Mouse (Mus musculus) liver, embryonic 16.5 days (tissue): ENCODE measurements at regions not wholly inside any gene's neighbourhood (a gene's known extent, or its start where the extent isn't known, plus 50 kb on each side); places are given as distances from the start of the nearest gene placed in this dataset.

ENCODE experiments used
- ATAC-seq: fragments of 200-750 bp; cut with Nextera tagmentation; 2 replicates; pipeline ENCODE4 v1.8.0; 2017; ENCODE audit warnings: low read depth, mild to moderate bottlenecking, moderate number of reproducible peaks, moderate library complexity
- H3K27ac ChIP-seq: fragments of 300-500 bp; sonication (generic); 2 replicates; pipeline ENCODE4 v1.5.1; 2014; ENCODE audit warnings: mild to moderate bottlenecking, low read length
- H3K27me3 ChIP-seq: fragments of 300-500 bp; sonication (generic); 2 replicates; pipeline ENCODE4 v1.6.1; 2014; ENCODE audit warnings: low read depth, low read length, mixed read lengths; ENCODE audit not compliant: control insufficient read depth, insufficient read depth
- H3K36me3 ChIP-seq: fragments of 300-500 bp; sonication (generic); 2 replicates; pipeline ENCODE4 v1.6.1; 2014; ENCODE audit warnings: mild to moderate bottlenecking; ENCODE audit not compliant: control insufficient read depth, insufficient read depth
- H3K4me1 ChIP-seq: fragments of 300-500 bp; sonication (generic); 2 replicates; pipeline ENCODE4 v1.6.1; 2014; ENCODE audit warnings: low read depth, low read length, mixed read lengths; ENCODE audit not compliant: control insufficient read depth
- H3K4me2 ChIP-seq: fragments of 300-500 bp; sonication (generic); 2 replicates; pipeline ENCODE4 v1.6.1; 2014; ENCODE audit warnings: low read depth, low read length, mixed read lengths
- H3K4me3 ChIP-seq: fragments of 300-500 bp; sonication (generic); 2 replicates; pipeline ENCODE4 v1.5.1; 2014; ENCODE audit warnings: low read depth, mild to moderate bottlenecking, low read length
- H3K9ac ChIP-seq: fragments of 300-500 bp; sonication (generic); 2 replicates; pipeline ENCODE4 v1.6.1; 2014; ENCODE audit warnings: low read depth, low read length
- H3K9me3 ChIP-seq: fragments of 300-500 bp; sonication (generic); replicated peaks from 2 replicates; pipeline ENCODE4 v1.6.1; 2016; ENCODE audit warnings: low read length; ENCODE audit not compliant: control insufficient read depth
- WGBS: fragments of 180-500 bp; shearing (Covaris S2); extraction: QIAGEN DNeasy Blood & Tissue Kit; methylation state at CpG from one replicate; pipeline ENCODE4 v1.1.7; 2014; ENCODE audit not compliant: insufficient replicate concordance; 5-methylcytosine and 5-hydroxymethylcytosine counted together

GRCm38 (mm10) chr4:54648254-54648653 is 296.6 kb upstream of the Zfp462 start:
- Histone ChIP-seq H3K9me3 (no peaks in the 10 kb centered on the region), H3K27me3 (no peaks in the 10 kb centered on the region), H3K4me3 (no peak overlapping the region), H3K4me1 (no peaks in the 10 kb centered on the region), H3K9ac (no peak overlapping the region), H3K27ac (no peak overlapping the region), H3K4me2 (no peak overlapping the region), H3K36me3 (no peaks in the 10 kb centered on the region)
- WGBS: 64% methylated on average over 4 of the region's 4 CpGs
- ATAC-seq: no peak

DNA sequence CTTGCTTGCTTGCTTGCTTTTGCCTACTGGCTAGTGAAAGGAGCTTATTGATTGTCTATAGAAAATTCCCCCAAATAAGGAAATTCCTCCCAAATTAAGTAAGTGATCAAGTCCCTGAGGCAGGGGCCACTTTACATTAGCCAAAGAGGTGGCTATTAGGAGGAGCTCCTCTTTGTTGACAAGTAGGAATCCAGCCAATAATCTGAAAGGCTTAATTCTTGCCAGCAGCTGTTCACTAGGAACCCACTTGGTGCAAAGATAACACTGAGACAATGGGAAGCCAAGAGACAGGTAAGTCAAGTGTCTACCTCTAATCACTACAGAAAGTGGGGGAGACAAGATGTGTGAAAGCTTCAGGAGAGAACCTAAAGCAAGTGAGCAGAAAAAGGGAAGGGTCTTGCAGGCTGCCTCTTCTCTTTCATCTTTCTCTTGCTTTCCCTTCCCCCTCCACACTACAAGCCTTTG is 293.2 kb upstream of the Zfp462 start:
- Histone ChIP-seq H3K4me2 (no peak overlapping the region), H3K9me3 (no peaks in the 10 kb centered on the region), H3K27me3 (no peaks in the 10 kb centered on the region), H3K4me3 (no peak overlapping the region), H3K36me3 (no peaks in the 10 kb centered on the region), H3K27ac (no peak overlapping the region), H3K4me1 (no peaks in the 10 kb centered on the region), H3K9ac (no peak overlapping the region)
- ATAC-seq: no peak

DNA sequence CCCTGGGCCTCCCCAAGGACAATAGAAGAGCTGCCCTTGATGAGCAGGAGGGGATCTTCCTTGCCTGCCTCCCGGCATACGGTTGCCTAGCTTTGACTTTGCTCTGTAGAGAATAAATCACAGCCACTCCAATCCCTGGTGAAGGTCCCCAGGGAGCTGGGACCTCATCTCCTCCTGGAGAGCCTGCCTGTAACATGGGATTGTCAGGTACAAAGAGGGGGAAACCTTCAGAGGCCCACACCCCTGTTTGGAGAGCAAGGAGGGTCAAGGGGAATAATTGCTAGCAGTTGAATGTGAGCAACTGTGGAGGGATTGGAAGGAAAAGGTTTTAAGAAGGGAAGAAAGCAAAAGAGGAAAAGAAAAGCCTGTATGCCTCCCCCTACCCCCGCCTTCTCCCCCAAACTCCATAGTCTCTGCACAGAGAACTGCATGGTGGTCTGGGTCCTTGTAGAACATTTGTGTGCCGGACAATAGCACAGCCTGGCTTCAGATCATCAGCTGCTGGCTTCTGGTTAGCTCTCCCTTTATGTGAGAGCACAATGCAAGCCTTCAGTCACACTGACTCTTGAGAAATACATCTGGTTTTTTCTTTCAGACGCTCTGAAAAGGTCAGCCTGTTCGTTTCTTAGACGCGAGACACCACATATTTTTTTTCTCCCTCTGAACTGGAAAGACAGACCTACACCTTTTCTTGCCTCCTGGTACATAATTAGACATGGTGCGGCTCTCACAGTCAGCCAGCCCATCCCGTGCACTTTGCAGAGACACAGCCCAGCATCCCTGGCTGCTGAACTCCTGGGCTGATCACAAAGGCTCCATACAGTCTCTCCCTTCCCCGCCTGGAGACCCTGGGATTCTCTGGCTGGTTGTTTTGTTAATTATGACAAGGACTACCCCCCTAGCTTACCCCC is 292.5 kb upstream of the Zfp462 start:
- H3K27ac ChIP-seq: no peak overlapping the region
- no peaks in the 10 kb centered on the region for H3K4me1 ChIP-seq
- no peak overlapping the region for H3K4me2 ChIP-seq
- no peaks in the 10 kb centered on the region for H3K9me3 ChIP-seq
- no peaks in the 10 kb centered on the region for H3K36me3 ChIP-seq
- no peak overlapping the region for H3K9ac ChIP-seq
- no peak overlapping the region for H3K4me3 ChIP-seq
- ATAC-seq: no peak
- H3K27me3 ChIP-seq: no peaks in the 10 kb centered on the region
- 62% methylated on average over 11 of the region's 11 CpGs for WGBS

DNA sequence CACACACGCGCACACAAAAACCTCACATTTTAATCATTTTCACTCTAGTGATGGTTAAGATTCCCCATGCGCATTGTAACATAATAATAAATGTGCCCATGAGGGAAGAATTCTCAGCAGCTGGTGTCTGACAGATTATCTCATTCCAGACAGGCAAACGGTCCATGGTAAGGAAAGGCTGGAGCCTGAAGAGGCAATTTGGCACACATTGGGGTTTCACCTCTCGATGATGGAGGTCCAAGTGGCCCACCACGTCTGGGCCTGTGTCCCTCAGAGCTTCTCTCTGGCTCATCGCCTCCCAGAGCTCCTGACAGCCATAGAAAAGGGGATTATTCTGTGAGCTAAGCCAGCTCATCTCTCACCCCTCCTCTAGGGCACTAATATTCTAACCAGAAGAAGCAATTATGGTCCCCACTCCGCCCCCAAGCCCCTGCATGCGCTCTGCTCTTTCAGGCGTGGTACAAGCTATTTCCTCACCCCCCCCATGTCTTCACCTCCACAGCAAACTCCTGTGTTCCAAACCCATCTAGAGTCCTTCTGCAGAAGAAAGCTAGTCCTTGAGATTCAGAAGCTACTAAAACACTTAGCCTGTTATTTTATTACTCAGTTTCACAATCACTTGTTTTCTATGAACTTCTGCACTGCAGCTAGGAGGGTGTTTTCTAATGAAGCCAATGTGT is 291.6 kb upstream of the Zfp462 start:
- 70% methylated on average over 10 of the region's 10 CpGs for WGBS
- no peak overlapping the region for H3K4me3 ChIP-seq
- no peak for ATAC-seq
- no peaks in the 10 kb centered on the region for H3K36me3 ChIP-seq
- no peaks in the 10 kb centered on the region for H3K27me3 ChIP-seq
- no peak overlapping the region for H3K9ac ChIP-seq
- H3K27ac ChIP-seq: no peak overlapping the region
- H3K4me2 ChIP-seq: no peak overlapping the region
- H3K9me3 ChIP-seq: no peaks in the 10 kb centered on the region
- no peaks in the 10 kb centered on the region for H3K4me1 ChIP-seq
